Mouse (Mus musculus): Measurements from ENCODE around the gene Prkd2. TPM values are rescaled to one million over a fixed set of nuclear protein-coding genes. Genes with fewer than 3 reads are reported as not detected.

Gene Prkd2
- polyA plus RNA-seq, 1 experiment from 2014 or later: 6.0 TPM

DNA sequence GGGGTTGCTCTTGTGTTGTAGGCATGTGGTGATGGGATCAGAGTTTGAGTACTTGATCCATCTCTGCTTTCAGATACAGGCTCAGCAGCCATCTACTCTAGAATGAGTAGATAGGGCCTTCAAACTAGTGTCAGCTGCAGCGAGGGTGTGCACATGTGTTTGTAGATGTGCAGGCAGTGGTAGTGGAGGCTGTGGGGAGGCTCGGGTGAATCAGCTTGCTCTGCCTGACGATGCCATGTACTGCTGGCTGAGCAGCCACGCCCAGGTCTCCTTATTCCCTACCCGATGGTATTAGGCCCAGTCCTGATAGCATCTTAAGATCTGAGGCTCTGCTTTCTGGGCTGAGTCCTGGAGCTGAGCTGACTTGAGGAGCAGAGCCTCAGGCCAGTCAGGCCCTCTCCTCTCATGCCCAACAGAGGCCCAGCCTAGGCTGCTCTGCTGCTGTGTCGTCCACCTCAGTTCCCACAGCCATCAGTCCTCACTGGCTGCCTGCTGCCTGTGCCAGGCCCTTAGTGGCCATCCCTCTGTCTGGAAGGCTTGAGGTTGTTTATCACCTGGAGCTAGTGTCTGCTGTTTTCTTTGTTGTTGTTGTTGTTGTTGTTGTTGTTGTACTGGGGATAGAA, 3.8 kb upstream of the Prkd2 start:
- H3K27ac ChIP-seq (ENCODE audit: low read length): no peak overlapping the region
- no peak overlapping the region for H3K4me2 ChIP-seq (ENCODE audit: low read length)
- ATAC-seq: no peak
- WGBS: 86% methylated on average over 6 of the region's 6 CpGs
- H3K27me3 ChIP-seq (ENCODE audit: control insufficient read depth, insufficient read depth, low read depth, low read length): no peaks in the 10 kb centered on the region
- no peak overlapping the region for H3K9ac ChIP-seq (ENCODE audit: low read depth, low read length)
- peaks cover 12% of the 10 kb centered on the region for H3K4me1 ChIP-seq (ENCODE audit: control insufficient read depth, insufficient read depth, low read length)
- H3K9me3 ChIP-seq (replicated peaks; ENCODE audit: control insufficient read depth, low read length, poor library complexity, severe bottlenecking): no peaks in the 10 kb centered on the region
- peaks cover 50% of the 10 kb centered on the region for H3K36me3 ChIP-seq (ENCODE audit: control insufficient read depth, insufficient read depth, low read length)
- H3K4me3 ChIP-seq (ENCODE audit: low read depth, low read length): no peak overlapping the region

DNA sequence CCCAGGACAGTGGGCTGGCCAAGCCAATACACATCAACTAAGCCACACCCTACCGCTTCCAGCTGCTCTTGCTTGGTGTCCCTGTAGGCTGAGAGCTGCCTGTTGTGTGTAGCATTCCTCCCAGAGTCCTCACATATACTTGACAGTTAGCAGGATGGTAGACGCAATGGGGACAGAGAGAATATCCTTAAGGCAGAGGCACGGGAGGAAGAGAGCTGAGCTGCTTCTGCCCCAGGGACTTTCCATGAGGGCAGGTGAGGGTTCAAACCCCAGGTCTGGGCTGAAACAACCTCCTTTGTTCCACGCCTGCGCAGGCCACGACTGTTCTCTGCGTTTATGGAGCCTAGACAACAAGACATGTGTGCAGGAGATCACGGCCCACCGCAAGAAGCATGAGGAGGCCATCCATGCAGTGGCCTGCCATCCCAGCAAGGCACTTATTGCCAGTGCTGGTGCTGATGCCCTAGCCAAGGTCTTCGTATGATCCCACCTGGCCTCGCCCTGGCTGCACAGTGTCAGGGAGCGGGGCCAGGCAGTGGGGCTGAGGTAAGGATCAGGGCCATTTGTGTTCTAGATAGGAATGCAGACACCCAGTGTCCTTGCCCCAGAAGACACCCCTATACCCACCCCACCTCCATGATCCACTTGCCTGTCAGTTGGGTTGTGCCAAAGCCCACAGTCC, 3.1 kb upstream of the Prkd2 start:
- peaks cover 45% of the 10 kb centered on the region for H3K36me3 ChIP-seq (ENCODE audit: control insufficient read depth, insufficient read depth, low read length)
- WGBS: 93% methylated on average over 12 of the region's 12 CpGs
- no peak overlapping the region for H3K4me3 ChIP-seq (ENCODE audit: low read depth, low read length)
- no peak overlapping the region for H3K9ac ChIP-seq (ENCODE audit: low read depth, low read length)
- no peaks in the 10 kb centered on the region for H3K27me3 ChIP-seq (ENCODE audit: control insufficient read depth, insufficient read depth, low read depth, low read length)
- no peak for ATAC-seq
- no peak overlapping the region for H3K27ac ChIP-seq (ENCODE audit: low read length)
- H3K4me1 ChIP-seq (ENCODE audit: control insufficient read depth, insufficient read depth, low read length): peaks cover 17% of the 10 kb centered on the region
- H3K9me3 ChIP-seq (replicated peaks; ENCODE audit: control insufficient read depth, low read length, poor library complexity, severe bottlenecking): no peaks in the 10 kb centered on the region
- no peak overlapping the region for H3K4me2 ChIP-seq (ENCODE audit: low read length)

DNA sequence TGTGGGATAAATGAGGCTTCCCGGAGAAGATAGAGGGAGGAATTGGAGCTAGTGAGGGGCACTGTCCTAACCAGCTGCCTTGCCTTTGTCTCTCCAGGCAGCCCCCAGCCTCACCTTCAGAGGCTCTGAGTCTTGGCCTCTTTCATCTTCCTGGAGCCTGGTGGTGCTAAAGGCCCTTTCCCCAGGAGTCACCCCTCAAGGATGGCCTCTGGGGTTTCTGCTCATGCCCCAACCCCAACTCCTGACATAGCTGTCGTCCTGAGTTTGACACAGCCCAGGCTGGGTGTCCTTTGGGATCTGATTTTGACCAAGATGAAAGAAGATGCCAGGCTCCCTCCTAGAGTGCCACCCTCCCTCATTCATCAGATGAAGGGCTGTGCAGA, 2.6 kb upstream of the Prkd2 start:
- no peak overlapping the region for H3K4me3 ChIP-seq (ENCODE audit: low read depth, low read length)
- 97% methylated on average over 2 of the region's 2 CpGs for WGBS
- no peaks in the 10 kb centered on the region for H3K27me3 ChIP-seq (ENCODE audit: control insufficient read depth, insufficient read depth, low read depth, low read length)
- H3K36me3 ChIP-seq (ENCODE audit: control insufficient read depth, insufficient read depth, low read length): peaks cover 40% of the 10 kb centered on the region
- no peak overlapping the region for H3K9ac ChIP-seq (ENCODE audit: low read depth, low read length)
- no peaks in the 10 kb centered on the region for H3K9me3 ChIP-seq (replicated peaks; ENCODE audit: control insufficient read depth, low read length, poor library complexity, severe bottlenecking)
- no peak overlapping the region for H3K4me2 ChIP-seq (ENCODE audit: low read length)
- no peak for ATAC-seq
- no peak overlapping the region for H3K27ac ChIP-seq (ENCODE audit: low read length)
- peaks cover 19% of the 10 kb centered on the region for H3K4me1 ChIP-seq (ENCODE audit: control insufficient read depth, insufficient read depth, low read length)

DNA sequence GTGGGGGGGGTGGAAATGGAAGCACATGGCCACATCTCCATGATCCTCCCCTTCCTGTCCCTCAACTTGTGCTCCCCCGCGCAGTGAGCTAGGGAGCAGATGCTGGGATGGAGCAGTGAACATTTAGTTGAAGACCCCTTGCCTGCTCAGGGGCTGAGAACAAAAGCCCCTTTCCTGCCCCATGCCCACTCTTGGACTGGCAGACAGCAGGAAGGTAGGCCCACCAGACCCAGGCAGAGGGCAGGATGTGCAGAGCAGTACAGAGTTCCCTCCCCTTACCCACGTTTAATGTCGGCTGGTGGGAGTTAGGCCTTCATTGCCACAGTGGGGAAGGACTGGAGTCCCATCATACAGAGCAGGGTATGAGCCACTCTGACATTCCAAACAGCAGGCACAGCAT, 1.6 kb upstream of the Prkd2 start:
- no peak overlapping the region for H3K27ac ChIP-seq (ENCODE audit: low read length)
- peaks cover 22% of the 10 kb centered on the region for H3K4me1 ChIP-seq (ENCODE audit: control insufficient read depth, insufficient read depth, low read length)
- ATAC-seq: 0 out of 2 replicates have a peak, but pooled peaks have one; percentile 0
- H3K4me3 ChIP-seq (ENCODE audit: low read depth, low read length): no peak overlapping the region
- H3K9me3 ChIP-seq (replicated peaks; ENCODE audit: control insufficient read depth, low read length, poor library complexity, severe bottlenecking): no peaks in the 10 kb centered on the region
- H3K4me2 ChIP-seq (ENCODE audit: low read length): no peak overlapping the region
- no peak overlapping the region for H3K9ac ChIP-seq (ENCODE audit: low read depth, low read length)
- no peaks in the 10 kb centered on the region for H3K27me3 ChIP-seq (ENCODE audit: control insufficient read depth, insufficient read depth, low read depth, low read length)
- H3K36me3 ChIP-seq (ENCODE audit: control insufficient read depth, insufficient read depth, low read length): peaks cover 36% of the 10 kb centered on the region
- 86% methylated on average over 4 of the region's 4 CpGs for WGBS

DNA sequence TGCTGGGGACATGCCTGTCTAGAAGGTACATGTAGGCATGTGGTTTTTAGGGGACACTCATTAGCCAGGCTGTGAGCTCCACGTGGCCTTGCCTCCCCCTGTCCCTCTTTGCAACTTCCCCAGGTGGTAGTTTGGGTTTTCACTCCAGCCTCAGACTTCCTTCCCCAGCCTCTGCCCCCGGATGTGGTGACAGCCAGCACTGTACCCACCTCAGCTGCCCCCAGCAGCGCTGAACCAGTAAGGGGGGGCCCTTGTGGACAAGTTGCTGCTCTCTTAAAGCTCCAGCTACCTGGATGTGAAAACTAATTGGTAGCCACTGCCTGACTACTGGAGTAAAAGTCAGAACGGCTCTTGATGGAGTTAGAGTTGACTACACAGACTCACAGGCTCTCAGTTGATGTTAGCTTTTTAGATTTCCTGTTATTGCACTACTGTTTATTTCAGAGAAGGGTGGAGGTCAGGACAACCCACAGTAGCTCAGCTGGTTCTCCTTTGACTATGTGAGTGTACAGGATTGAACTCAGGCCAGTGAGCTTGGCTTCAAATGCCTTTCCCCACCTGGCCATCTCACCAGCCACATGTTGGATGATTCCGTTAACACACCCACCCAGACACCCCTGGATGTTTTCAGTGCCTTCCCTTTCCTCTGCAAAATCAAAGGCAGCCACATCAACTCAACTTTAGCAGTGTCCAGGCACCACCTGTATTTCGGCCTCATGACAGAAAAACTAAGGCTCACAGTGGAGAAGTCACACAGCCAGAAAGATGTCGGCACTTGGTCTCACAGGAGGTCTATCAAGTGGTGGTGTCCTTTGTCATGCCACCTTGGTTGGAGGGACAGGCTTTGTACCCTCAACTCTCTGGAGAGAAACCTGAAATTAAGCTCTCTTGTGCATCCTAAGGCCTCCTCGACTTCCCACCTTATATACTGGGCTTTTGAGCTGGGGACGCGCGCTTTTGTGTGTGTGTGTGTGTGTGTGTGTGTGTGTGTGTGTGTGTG, 841 bp upstream of the Prkd2 start:
- 48% methylated on average over 11 of the region's 11 CpGs for WGBS
- peak overlapping the region; percentile 98 for H3K4me2 ChIP-seq (ENCODE audit: low read length)
- H3K9me3 ChIP-seq (replicated peaks; ENCODE audit: control insufficient read depth, low read length, poor library complexity, severe bottlenecking): no peaks in the 10 kb centered on the region
- peak overlapping the region; percentile 29; the same call in 1 of the 2 replicates for H3K27ac ChIP-seq (ENCODE audit: low read length)
- H3K4me1 ChIP-seq (ENCODE audit: control insufficient read depth, insufficient read depth, low read length): peaks cover 22% of the 10 kb centered on the region
- H3K4me3 ChIP-seq (ENCODE audit: low read depth, low read length): peak overlapping the region; percentile 67; the same call in 1 of the 2 replicates
- ATAC-seq: peak; percentile 9; the same call in 1 of the 2 replicates
- peak overlapping the region; percentile 67 for H3K9ac ChIP-seq (ENCODE audit: low read depth, low read length)
- no peaks in the 10 kb centered on the region for H3K27me3 ChIP-seq (ENCODE audit: control insufficient read depth, insufficient read depth, low read depth, low read length)
- peaks cover 35% of the 10 kb centered on the region for H3K36me3 ChIP-seq (ENCODE audit: control insufficient read depth, insufficient read depth, low read length)

DNA sequence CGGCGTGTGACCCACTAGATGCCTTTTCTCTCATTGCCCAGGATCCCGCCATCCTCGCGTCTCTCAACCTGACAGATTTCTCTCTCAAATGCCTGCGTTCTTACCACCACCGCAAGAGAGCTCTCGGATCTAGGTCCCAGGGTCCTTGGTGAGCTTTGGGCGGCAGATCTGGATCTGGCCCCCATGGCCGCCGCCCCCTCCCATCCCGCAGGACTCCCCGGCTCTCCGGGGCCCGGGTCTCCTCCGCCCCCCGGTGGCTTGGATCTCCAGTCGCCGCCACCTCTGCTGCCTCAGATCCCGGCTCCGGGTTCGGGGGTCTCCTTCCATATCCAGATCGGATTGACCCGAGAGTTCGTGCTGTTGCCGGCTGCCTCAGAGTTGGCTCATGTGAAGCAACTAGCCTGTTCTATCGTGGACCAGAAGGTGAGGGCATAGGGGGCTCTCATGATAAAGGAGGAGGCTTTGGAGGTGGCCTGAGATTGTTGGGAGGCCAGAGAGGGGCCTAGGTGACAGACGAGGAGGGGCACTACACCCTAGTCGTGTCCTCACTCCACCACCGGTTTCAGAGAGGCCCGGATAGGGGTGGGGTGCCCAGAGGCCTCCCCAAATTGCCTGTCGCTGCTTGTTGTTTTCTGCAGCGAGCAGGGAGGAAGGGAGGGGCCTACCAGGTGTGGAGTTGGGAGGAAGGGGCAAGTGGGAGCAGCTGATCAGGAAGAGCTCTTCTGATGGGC, 904 bp downstream of the Prkd2 start:
- Histone ChIP-seq H3K9ac (ENCODE audit: low read depth, low read length) (peak overlapping the region; percentile 67), H3K4me2 (ENCODE audit: low read length) (peak overlapping the region; percentile 98), H3K27me3 (ENCODE audit: control insufficient read depth, insufficient read depth, low read depth, low read length) (no peaks in the 10 kb centered on the region), H3K4me3 (ENCODE audit: low read depth, low read length) (peak overlapping the region; percentile 67), H3K9me3 (replicated peaks; ENCODE audit: control insufficient read depth, low read length, poor library complexity, severe bottlenecking) (no peaks in the 10 kb centered on the region), H3K4me1 (ENCODE audit: control insufficient read depth, insufficient read depth, low read length) (peaks cover 22% of the 10 kb centered on the region), H3K36me3 (ENCODE audit: control insufficient read depth, insufficient read depth, low read length) (peaks cover 19% of the 10 kb centered on the region), H3K27ac (ENCODE audit: low read length) (peak overlapping the region; percentile 17)
- 1% methylated on average over 32 of the region's 33 CpGs for WGBS
- peak; percentile 15 for ATAC-seq

DNA sequence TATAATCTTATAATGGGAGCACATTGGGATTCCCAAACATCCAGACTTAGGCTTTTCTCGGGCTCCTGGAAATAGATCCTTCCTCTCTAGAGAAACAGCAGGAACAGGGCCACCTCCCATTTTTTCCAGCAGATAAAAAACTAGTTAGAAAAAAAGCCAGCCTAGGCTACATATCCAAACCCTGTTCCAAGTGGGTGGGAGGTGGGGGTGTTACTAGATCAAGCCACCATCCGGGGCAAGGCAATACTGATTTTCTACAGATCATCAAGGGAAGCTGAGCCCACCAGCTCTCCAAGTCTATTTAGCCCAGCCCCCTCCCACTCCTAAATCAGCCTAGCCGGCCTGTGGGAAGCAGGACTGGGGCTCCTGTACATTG, 2.0 kb downstream of the Prkd2 start:
- Histone ChIP-seq H3K27ac (ENCODE audit: low read length) (no peak overlapping the region), H3K27me3 (ENCODE audit: control insufficient read depth, insufficient read depth, low read depth, low read length) (no peaks in the 10 kb centered on the region), H3K4me1 (ENCODE audit: control insufficient read depth, insufficient read depth, low read length) (peaks cover 22% of the 10 kb centered on the region), H3K36me3 (ENCODE audit: control insufficient read depth, insufficient read depth, low read length) (peaks cover 12% of the 10 kb centered on the region), H3K9me3 (replicated peaks; ENCODE audit: control insufficient read depth, low read length, poor library complexity, severe bottlenecking) (no peaks in the 10 kb centered on the region), H3K4me3 (ENCODE audit: low read depth, low read length) (no peak overlapping the region), H3K4me2 (ENCODE audit: low read length) (peak overlapping the region; percentile 98), H3K9ac (ENCODE audit: low read depth, low read length) (0 out of 2 replicates have a peak overlapping the region, but pooled peaks have one; percentile 7)
- no peak for ATAC-seq
- 57% methylated on average over 3 of the region's 3 CpGs for WGBS

DNA sequence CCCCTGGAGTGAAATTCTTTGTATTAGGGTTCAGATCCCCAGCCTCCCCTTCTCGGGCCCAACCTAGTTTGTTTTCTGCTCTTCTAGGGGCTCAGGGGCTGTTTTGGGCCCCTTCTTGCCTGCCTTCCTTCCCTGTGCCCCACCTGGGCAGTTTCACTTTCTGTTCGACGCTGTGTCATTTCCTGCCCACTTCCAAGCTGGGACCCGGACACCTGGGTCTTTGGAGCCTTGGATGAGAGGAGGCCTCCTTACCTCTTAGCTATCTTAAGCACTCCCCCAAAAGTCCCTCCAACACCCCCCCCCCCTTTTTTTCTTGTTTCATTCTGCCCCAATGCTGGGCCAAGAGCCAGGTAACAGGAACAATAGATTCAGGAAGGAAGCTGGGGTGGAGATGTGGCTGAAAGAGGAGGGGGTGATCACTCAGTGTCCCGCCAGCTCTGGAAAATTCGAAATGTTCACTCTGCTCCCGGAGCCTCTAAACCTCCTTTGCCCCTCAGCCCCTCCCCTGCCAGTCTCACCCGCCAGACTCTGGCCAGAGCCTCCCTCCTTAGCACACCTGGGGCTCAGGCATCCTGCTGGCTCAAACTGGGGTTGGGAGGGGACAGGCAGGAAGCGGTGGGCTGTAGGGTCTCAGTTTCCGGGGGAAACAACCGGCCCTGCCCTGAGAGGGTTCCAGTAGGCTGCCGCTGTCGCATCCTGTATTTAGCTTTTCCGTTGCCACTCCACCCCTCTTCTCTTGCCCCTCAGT, 2.5 kb downstream of the Prkd2 start:
- peak overlapping the region; percentile 28; the same call in 1 of the 2 replicates for H3K4me2 ChIP-seq (ENCODE audit: low read length)
- no peak overlapping the region for H3K27ac ChIP-seq (ENCODE audit: low read length)
- H3K36me3 ChIP-seq (ENCODE audit: control insufficient read depth, insufficient read depth, low read length): peaks cover 10% of the 10 kb centered on the region
- 43% methylated on average over 14 of the region's 14 CpGs for WGBS
- ATAC-seq: no peak
- no peak overlapping the region for H3K4me3 ChIP-seq (ENCODE audit: low read depth, low read length)
- H3K27me3 ChIP-seq (ENCODE audit: control insufficient read depth, insufficient read depth, low read depth, low read length): no peaks in the 10 kb centered on the region
- H3K9me3 ChIP-seq (replicated peaks; ENCODE audit: control insufficient read depth, low read length, poor library complexity, severe bottlenecking): no peaks in the 10 kb centered on the region
- H3K9ac ChIP-seq (ENCODE audit: low read depth, low read length): peak overlapping the region; percentile 25; the same call in 1 of the 2 replicates
- peaks cover 22% of the 10 kb centered on the region for H3K4me1 ChIP-seq (ENCODE audit: control insufficient read depth, insufficient read depth, low read length)
